Mouse (Mus musculus) E14TG2a.4 (cell line): ENCODE results near the gene Tmem94.

Source experiments
- CTCF ChIP-seq: conservative IDR thresholded peaks from 2 replicates; pipeline ENCODE4 v1.5.1; 2014; ENCODE audit warnings: low read length
- NANOG ChIP-seq: IDR thresholded peaks from 2 replicates; pipeline ENCODE4 v1.6.1; 2014; ENCODE audit warnings: borderline replicate concordance, low read length, mixed read lengths
- POU5F1 ChIP-seq: IDR thresholded peaks from 2 replicates; pipeline ENCODE4 v1.6.1; 2014; ENCODE audit warnings: low read length, borderline replicate concordance

DNA sequence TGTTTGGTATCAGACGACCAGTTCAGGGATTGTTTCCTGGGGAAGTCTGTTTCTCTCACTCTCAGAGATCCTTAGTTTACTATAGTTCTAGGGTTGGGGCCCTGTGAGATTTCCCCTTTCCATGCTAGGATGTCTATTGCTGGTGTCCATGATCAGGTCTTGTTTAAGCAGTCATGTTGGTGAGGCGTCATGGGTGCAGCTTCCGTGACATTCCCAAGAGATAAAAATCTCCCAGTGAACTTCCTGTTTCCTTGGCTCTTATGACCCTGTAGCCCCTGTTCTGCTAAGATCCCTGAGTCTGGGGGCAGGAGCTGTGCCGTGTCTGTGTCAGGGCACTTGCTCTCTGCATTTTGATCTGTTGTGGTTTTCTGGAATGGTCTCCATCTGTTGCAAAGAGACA is 9.4 kb downstream of the Tmem94 start:
- TF ChIP-seq CTCF (no peak), POU5F1 (no peak), NANOG (no peak)
